Mouse (Mus musculus) heart, adult 2 months (tissue): ENCODE measurements at regions not wholly inside any gene's neighbourhood (a gene's known extent, or its start where the extent isn't known, plus 50 kb on each side); places are given as distances from the start of the nearest gene placed in this dataset.

ENCODE experiments used
- DNase-seq, 2 experiments: peaks; one replicate each; pipeline ENCODE4 v3.0.0; 2021
- H3K27ac ChIP-seq: fragments of 200-600 bp; 2 replicates; pipeline ENCODE4 v1.8.1; 2022
- H3K27me3 ChIP-seq: fragments of 200-500 bp; 2 replicates; pipeline ENCODE4 v1.6.1; 2012; ENCODE audit warnings: mild to moderate bottlenecking, low read length, inconsistent platforms, mixed read lengths; ENCODE audit not compliant: control insufficient read depth, insufficient read depth
- H3K36me3 ChIP-seq: fragments of 200-500 bp; 2 replicates; pipeline ENCODE4 v1.6.1; 2012; ENCODE audit warnings: low read length, inconsistent platforms; ENCODE audit not compliant: control insufficient read depth, insufficient read depth
- H3K4me1 ChIP-seq: fragments of 200-500 bp; 2 replicates; pipeline ENCODE4 v1.6.1; 2011; ENCODE audit warnings: low read length; ENCODE audit not compliant: control insufficient read depth, insufficient read depth
- H3K4me3 ChIP-seq: fragments of 200-600 bp; 2 replicates; pipeline ENCODE4 v1.8.1; 2022
- H3K79me2 ChIP-seq: fragments of 200-500 bp; replicated peaks from 2 replicates; pipeline ENCODE4 v1.6.1; 2012; ENCODE audit warnings: mild to moderate bottlenecking, inconsistent platforms, low read length, moderate library complexity, mixed read lengths; ENCODE audit not compliant: control insufficient read depth, insufficient read depth
- H3K9ac ChIP-seq: fragments of 200-500 bp; 2 replicates; pipeline ENCODE4 v1.6.1; 2012; ENCODE audit warnings: low read depth, mild to moderate bottlenecking, control low read depth, inconsistent platforms, low read length, mixed read lengths
- CTCF ChIP-seq: fragments of 200-600 bp; IDR thresholded peaks from 2 replicates; pipeline ENCODE4 v1.8.1; 2022; ENCODE audit warnings: antibody characterized with exemption, mild to moderate bottlenecking, moderate library complexity
- EP300 ChIP-seq: fragments of 200-500 bp; IDR thresholded peaks from 2 replicates; pipeline ENCODE4 v1.6.1; 2011; ENCODE audit warnings: low read depth, low read length, control low read depth; ENCODE audit not compliant: insufficient read depth
- POLR2A ChIP-seq: fragments of 200-500 bp; IDR thresholded peaks from 2 replicates; pipeline ENCODE4 v1.6.1; 2011; ENCODE audit warnings: mild to moderate bottlenecking, low read depth, low read length, control low read depth; ENCODE audit not compliant: insufficient read depth
- WGBS: fragments of 180-500 bp; shearing (Covaris S2); methylation state at CpG from one replicate; pipeline ENCODE4 v1.1.7; 2018; 5-methylcytosine and 5-hydroxymethylcytosine counted together
- intact Hi-C: fragments of 180-260 bp; cut with DNase I; formaldehyde crosslinking; loops from one replicate; pipeline ENCODE4 v1.15.1; 2025

DNA sequence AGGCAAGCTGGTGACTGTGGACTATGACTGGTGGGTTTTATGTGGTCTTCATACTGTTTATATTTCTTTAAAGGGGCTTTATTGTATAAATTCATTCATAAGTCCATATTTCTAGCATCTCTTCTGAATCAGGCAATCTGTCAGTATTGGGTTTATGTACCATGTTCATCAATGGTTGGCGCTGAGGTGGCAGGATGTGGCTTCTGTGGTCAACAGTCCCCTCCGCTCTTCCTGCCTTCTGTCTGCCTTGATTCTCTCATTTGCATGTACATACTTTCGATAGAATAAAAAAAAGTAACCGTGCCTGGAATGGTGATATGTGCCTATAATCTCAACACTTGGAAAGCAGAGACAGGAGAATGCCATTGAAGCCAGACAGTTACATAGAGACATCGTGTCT lies 120.5 kb downstream of the Klf5 start:
- no peak for DNase-seq
- TF ChIP-seq CTCF, result no peak
- no peak for TF ChIP-seq EP300
- no peak for TF ChIP-seq POLR2A
- 90% methylated on average over 5 of the region's 5 CpGs for WGBS

DNA sequence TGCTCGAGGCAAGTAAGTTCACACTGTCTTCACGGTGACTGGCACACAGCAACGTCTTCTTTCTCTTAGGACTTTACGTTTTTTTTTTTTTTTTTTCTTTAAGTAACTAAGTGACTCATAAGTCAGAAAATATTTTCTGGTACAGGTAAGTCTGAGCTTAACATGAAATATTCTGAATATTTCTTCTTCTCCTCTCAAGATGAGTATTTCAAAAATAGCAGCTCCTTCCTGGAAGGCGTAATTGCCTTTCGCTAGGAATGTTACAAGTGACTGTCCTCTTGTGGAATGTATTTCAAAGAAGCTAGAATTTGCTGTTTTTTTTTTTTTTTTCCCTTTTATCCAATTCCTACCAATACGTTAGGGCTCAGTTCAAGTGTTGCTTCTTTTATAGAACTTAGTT lies 124.8 kb downstream of the Klf5 start:
- 82% methylated on average over 7 of the region's 7 CpGs for WGBS
- H3K4me1 ChIP-seq, result no peaks in the 10 kb centered on the region
- H3K27me3 ChIP-seq, result no peaks in the 10 kb centered on the region
- H3K9ac ChIP-seq, result no peak overlapping the region
- H3K4me3 ChIP-seq, result no peak overlapping the region
- no peaks in the 10 kb centered on the region for H3K36me3 ChIP-seq
- intact Hi-C loops, result no loop called here
- no peak overlapping the region for H3K27ac ChIP-seq
- TF ChIP-seq EP300 (no peak), CTCF (no peak), POLR2A (no peak)
- H3K79me2 ChIP-seq, result no peaks in the 10 kb centered on the region
- no peak for DNase-seq

More for the DNA sequence above, 120.5 kb downstream of the Klf5 start:
- Histone ChIP-seq H3K36me3 (no peaks in the 10 kb centered on the region), H3K27ac (no peak overlapping the region), H3K4me3 (no peak overlapping the region), H3K9ac (no peak overlapping the region), H3K27me3 (no peaks in the 10 kb centered on the region), H3K4me1 (no peaks in the 10 kb centered on the region), H3K79me2 (no peaks in the 10 kb centered on the region)
- intact Hi-C loops, result no loop called here

DNA sequence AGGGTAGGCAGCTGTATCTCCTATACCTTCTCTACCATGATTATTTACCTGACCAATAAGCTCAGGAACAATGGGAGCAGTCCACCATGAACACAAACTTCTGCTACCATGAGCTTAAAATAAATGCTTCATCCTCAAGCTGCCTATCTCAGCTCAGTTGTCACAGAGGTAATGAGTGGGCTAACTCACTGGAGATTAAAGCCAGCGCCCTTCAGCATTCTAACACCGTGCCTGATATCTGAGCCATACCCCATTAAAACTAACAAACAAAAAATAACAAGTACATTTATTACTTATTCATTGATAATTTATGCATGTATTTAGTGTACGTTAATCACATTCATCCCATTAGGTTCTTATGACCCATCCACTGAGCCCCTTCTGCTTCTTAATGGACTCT lies 128.6 kb downstream of the Klf5 start:
- H3K36me3 ChIP-seq, result no peaks in the 10 kb centered on the region
- intact Hi-C loops, result no loop called here
- TF ChIP-seq POLR2A (no peak), EP300 (no peak), CTCF (no peak)
- no peak overlapping the region for H3K27ac ChIP-seq
- no peaks in the 10 kb centered on the region for H3K79me2 ChIP-seq
- no peak for DNase-seq
- no peaks in the 10 kb centered on the region for H3K4me1 ChIP-seq
- 84% methylated on average over 3 of the region's 3 CpGs for WGBS
- H3K27me3 ChIP-seq, result no peaks in the 10 kb centered on the region
- H3K9ac ChIP-seq, result no peak overlapping the region
- H3K4me3 ChIP-seq, result no peak overlapping the region

DNA sequence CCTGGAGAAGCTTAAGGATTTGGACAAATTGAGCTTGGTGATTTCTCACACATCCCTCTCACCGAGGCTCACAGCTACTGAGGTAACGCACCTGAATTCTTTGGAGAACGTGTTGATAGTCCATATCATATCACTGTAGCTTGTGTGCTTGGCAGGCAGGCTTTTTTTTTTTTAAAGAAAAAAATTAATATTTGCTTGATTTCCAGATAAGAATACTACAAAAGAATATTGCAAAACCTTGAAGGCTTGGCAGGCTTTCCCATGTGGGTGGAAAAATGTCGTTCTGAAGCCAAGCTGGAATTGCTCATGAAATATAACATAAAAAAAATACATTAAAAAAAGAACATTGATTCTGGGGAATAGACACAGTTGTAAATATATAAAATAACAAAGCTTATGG lies 131.8 kb downstream of the Klf5 start:
- H3K79me2 ChIP-seq, result no peaks in the 10 kb centered on the region
- intact Hi-C loops, result no loop called here
- no peaks in the 10 kb centered on the region for H3K27me3 ChIP-seq
- DNase-seq, result no peak
- no peaks in the 10 kb centered on the region for H3K36me3 ChIP-seq
- WGBS, result 77% methylated on average over 4 of the region's 4 CpGs
- no peak overlapping the region for H3K4me3 ChIP-seq
- no peak for TF ChIP-seq POLR2A
- no peak for TF ChIP-seq CTCF
- TF ChIP-seq EP300, result no peak
- H3K27ac ChIP-seq, result no peak overlapping the region
- H3K9ac ChIP-seq, result no peak overlapping the region
- H3K4me1 ChIP-seq, result no peaks in the 10 kb centered on the region

DNA sequence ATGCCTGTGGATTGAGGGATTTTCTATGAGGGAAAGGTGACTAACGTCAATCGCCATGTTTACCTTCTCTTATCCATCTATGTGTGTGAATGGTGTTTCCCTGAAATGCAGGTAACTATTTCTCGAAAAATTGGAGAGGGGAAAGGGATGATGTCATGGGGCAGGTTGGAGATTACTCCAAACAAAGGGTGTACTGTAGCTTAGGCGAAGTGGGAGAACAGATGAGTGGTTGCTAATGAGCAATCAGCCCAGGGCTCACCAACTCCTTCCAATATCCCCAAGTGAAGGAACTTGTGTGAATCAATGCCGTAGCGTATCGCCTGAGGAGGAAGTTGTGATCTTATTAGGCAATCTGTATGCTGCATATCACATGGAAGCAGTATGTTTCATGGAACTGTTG lies 133.2 kb downstream of the Klf5 start:
- H3K27me3 ChIP-seq, result no peaks in the 10 kb centered on the region
- H3K9ac ChIP-seq, result no peak overlapping the region
- DNase-seq, result no peak
- H3K27ac ChIP-seq, result no peak overlapping the region
- TF ChIP-seq CTCF (no peak), POLR2A (no peak), EP300 (no peak)
- no peaks in the 10 kb centered on the region for H3K79me2 ChIP-seq
- intact Hi-C loops, result no loop called here
- H3K36me3 ChIP-seq, result no peaks in the 10 kb centered on the region
- H3K4me1 ChIP-seq, result no peaks in the 10 kb centered on the region
- WGBS, result 88% methylated on average over 7 of the region's 7 CpGs
- no peak overlapping the region for H3K4me3 ChIP-seq

DNA sequence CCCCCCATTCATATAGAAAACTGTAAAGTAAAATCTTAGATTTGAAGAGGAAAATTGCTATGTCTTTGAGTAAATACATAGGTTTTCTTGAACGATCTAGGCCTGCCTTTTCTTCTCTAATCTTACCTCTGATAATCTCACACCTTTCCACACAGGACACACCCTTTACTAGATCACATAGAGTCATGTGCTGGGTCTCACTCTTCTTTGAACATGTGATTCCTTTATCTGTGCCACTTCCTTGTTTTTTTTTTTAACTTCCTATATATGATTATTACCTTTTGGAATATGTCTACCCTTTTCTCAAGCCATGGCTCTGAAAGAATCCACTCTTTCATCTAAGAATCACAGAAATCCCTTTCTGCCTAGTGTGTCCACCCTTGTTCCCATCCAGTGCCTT lies 136.2 kb downstream of the Klf5 start:
- Histone ChIP-seq H3K9ac (no peak overlapping the region), H3K27ac (no peak overlapping the region), H3K27me3 (no peaks in the 10 kb centered on the region), H3K79me2 (no peaks in the 10 kb centered on the region), H3K4me3 (no peak overlapping the region), H3K4me1 (no peaks in the 10 kb centered on the region), H3K36me3 (no peaks in the 10 kb centered on the region)
- 75% methylated on average over 1 of the region's 1 CpGs for WGBS
- DNase-seq, result no peak
- intact Hi-C loops, result no loop called here
- TF ChIP-seq CTCF (no peak), POLR2A (no peak), EP300 (no peak)
